Mouse (Mus musculus) liver, embryonic 14.5 days (tissue): Measurements from ENCODE around the gene Acoxl. TPM values are rescaled to one million over a fixed set of nuclear protein-coding genes. Genes with fewer than 3 reads are reported as not detected.
A peak's percentile ranks its signal among the peaks of the same experiment; 100 is the strongest.

Experiments used
- ATAC-seq: fragments of 200-750 bp; cut with Nextera tagmentation; 2 replicates; pipeline ENCODE4 v1.8.0; 2017; ENCODE audit warnings: moderate number of reproducible peaks, mild to moderate bottlenecking, moderate library complexity; ENCODE audit not compliant: insufficient read depth
- DNase-seq, 3 experiments: peaks; one replicate each; pipeline ENCODE4 v3.0.0-alpha.2; 2012 to 2013; ENCODE audit warnings: low read depth in 3 of 3, low spot score in 3 of 3
- H3K27ac ChIP-seq: fragments of 300-500 bp; sonication (generic); 2 replicates; pipeline ENCODE4 v1.5.1; 2014; ENCODE audit warnings: moderate library complexity, mild to moderate bottlenecking, control low read depth, inconsistent platforms
- H3K27me3 ChIP-seq: fragments of 300-500 bp; sonication (generic); 2 replicates; pipeline ENCODE4 v1.6.1; 2014; ENCODE audit warnings: mild to moderate bottlenecking, low read length, moderate library complexity; ENCODE audit not compliant: control insufficient read depth, insufficient read depth
- H3K36me3 ChIP-seq: fragments of 300-500 bp; sonication (generic); replicated peaks from 2 replicates; pipeline ENCODE4 v1.6.1; 2014; ENCODE audit warnings: low read depth; ENCODE audit not compliant: control insufficient read depth, insufficient read depth
- H3K4me1 ChIP-seq, 2 experiments: fragments of 200-500 bp in 1 of 2; fragments of 300-500 bp in 1 of 2; sonication (generic) in 1 of 2; replicated peaks; 2 replicates each; pipeline ENCODE4 v1.6.1; 2012 to 2014; ENCODE audit warnings: antibody characterized with exemption in 1 of 2, inconsistent platforms in 1 of 2, low read length in 1 of 2; ENCODE audit not compliant: control insufficient read depth in 2 of 2, insufficient read depth in 2 of 2
- H3K4me2 ChIP-seq: fragments of 300-500 bp; sonication (generic); 2 replicates; pipeline ENCODE4 v1.6.1; 2014; ENCODE audit warnings: low read depth, mild to moderate bottlenecking, control low read depth, moderate library complexity
- H3K4me3 ChIP-seq, 2 experiments: fragments of 200-500 bp in 1 of 2; fragments of 300-500 bp in 1 of 2; sonication (generic) in 1 of 2; 2 replicates each; pipeline ENCODE4 v1.5.1; 2012 to 2014; ENCODE audit warnings: low read depth in 2 of 2, low read length in 2 of 2, mild to moderate bottlenecking in 2 of 2, control low read depth in 1 of 2, inconsistent platforms in 1 of 2, moderate library complexity in 1 of 2; ENCODE audit not compliant: insufficient read depth in 1 of 2
- H3K9ac ChIP-seq: fragments of 300-500 bp; sonication (generic); replicated peaks from 2 replicates; pipeline ENCODE4 v1.6.1; 2014; ENCODE audit warnings: mild to moderate bottlenecking, control low read depth, moderate library complexity
- H3K9me3 ChIP-seq: fragments of 300-500 bp; sonication (generic); 2 replicates; pipeline ENCODE4 v1.6.1; 2016; ENCODE audit warnings: low read length, mixed read lengths; ENCODE audit not compliant: control insufficient read depth
- CTCF ChIP-seq: IDR thresholded peaks from 2 replicates; pipeline ENCODE4 v1.5.1; 2016; ENCODE audit warnings: antibody characterized with exemption, low read depth, control low read depth
- EP300 ChIP-seq: IDR thresholded peaks from 2 replicates; pipeline ENCODE4 v1.6.1; 2016; ENCODE audit warnings: antibody characterized with exemption, low read depth
- WGBS: fragments of 180-500 bp; shearing (Covaris S2); extraction: QIAGEN DNeasy Blood & Tissue Kit; methylation state at CpG from one replicate; pipeline ENCODE4 v1.1.7; 2014; ENCODE audit not compliant: insufficient replicate concordance; 5-methylcytosine and 5-hydroxymethylcytosine counted together
- polyA plus RNA-seq, 2 experiments: library from polyadenylated mRNA; depleted of rRNA in 1 of 2; stranded (reverse) in 1 of 2; unstranded in 1 of 2; fragments of >200 nt; fragmentation: Nextera tagmentation in 1 of 2; extraction: Ambion mirVana in 1 of 2; gene quantifications; 2 replicates each; pipeline versions ENCODE4 v1.2.1 to v1.2.3; 2012 to 2014

Gene Acoxl
- polyA plus RNA-seq, 2 experiments, result not detected

DNA sequence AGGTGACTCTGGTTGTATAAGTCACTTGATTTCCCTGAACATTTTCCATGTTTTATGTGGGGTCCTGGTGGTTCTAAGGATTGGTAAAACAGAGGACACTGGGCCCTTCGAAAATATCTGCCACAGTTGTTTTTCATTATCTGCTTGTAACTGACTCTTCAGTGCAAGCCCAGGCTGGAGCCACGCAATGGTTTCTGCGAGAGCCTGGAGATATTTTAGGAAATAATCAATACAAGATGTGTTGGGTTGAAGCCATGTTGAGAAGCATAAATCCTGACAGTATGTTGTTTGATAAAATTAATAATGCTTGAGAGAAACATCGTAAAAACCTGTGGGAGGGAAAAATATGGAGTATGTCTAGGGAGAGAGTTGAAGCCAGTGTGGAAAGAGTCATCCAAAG, 25.7 kb downstream of the Acoxl start:
- DNase-seq (no peak), ATAC-seq (no peak)
- no peaks in the 10 kb centered on the region for H3K27me3 ChIP-seq
- no peaks in the 10 kb centered on the region for H3K9me3 ChIP-seq
- no peaks in the 10 kb centered on the region for H3K4me1 ChIP-seq
- TF ChIP-seq CTCF (no peak), EP300 (no peak)
- 53% methylated on average over 4 of the region's 4 CpGs for WGBS
- H3K4me2 ChIP-seq, result no peak overlapping the region
- no peak overlapping the region for H3K27ac ChIP-seq
- H3K36me3 ChIP-seq, result no peaks in the 10 kb centered on the region
- H3K9ac ChIP-seq, result no peak overlapping the region
- no peak overlapping the region for H3K4me3 ChIP-seq

DNA sequence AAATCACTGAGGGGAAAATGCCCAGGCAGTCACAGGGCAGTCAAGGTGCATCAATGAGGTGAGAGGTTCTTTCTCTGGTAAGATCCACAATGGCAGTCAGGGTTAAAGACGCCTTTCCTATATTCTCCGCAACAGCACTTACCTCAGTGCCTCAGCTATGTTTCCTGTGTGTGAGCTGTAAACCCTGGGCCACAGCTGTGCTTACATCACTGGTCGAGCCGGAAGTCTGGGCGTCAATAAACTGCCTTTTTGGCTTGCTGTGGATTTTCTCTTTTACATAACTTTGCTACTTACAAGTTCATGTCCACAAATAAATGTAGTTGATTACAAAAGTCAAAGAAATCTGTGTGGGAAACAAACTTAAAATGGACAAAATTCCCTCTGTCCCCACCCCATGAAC, 42.4 kb downstream of the Acoxl start:
- DNase-seq, result no peak
- H3K4me2 ChIP-seq, result no peak overlapping the region
- whole genome bisulfite sequencing, result 45% methylated on average over 5 of the region's 5 CpGs

DNA sequence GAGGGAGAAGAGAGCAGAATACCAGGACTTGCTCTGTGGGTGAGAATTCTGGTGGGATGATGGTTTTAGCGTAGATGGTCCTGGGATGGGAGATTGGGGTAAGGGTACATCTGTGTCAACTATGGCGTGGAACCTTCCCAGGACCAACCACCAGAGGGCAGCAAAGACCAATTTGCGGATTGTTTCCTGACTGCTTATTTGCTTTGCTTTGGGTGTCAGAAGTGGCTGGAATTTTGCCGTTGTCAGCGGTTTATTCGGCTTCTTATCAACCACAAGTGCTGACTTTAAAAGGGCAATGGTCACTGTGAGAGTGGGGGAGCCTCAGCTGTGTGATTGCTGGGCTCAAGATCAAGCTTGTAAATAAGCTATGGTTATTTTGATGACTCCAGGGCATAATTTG, 50.8 kb downstream of the Acoxl start:
- H3K27me3 ChIP-seq, result no peaks in the 10 kb centered on the region
- TF ChIP-seq EP300 (no peak), CTCF (peak; percentile 91)
- H3K4me2 ChIP-seq, result no peak overlapping the region
- peak; percentile 7 to 43 (median 43) for DNase-seq
- H3K27ac ChIP-seq, result no peak overlapping the region
- no peak overlapping the region for H3K4me3 ChIP-seq
- no peak overlapping the region for H3K9ac ChIP-seq
- WGBS, result 4% methylated on average over 6 of the region's 6 CpGs
- H3K36me3 ChIP-seq, result no peaks in the 10 kb centered on the region
- no peak for ATAC-seq
- H3K4me1 ChIP-seq, result no peaks in the 10 kb centered on the region
- no peaks in the 10 kb centered on the region for H3K9me3 ChIP-seq

More for the DNA sequence above, 42.4 kb downstream of the Acoxl start:
- Histone ChIP-seq H3K27me3 (no peaks in the 10 kb centered on the region), H3K4me1 (no peaks in the 10 kb centered on the region), H3K4me3 (no peak overlapping the region), H3K27ac (no peak overlapping the region), H3K36me3 (no peaks in the 10 kb centered on the region), H3K9ac (no peak overlapping the region), H3K9me3 (no peaks in the 10 kb centered on the region)
- TF ChIP-seq EP300 (no peak), CTCF (no peak)
- no peak for ATAC-seq

DNA sequence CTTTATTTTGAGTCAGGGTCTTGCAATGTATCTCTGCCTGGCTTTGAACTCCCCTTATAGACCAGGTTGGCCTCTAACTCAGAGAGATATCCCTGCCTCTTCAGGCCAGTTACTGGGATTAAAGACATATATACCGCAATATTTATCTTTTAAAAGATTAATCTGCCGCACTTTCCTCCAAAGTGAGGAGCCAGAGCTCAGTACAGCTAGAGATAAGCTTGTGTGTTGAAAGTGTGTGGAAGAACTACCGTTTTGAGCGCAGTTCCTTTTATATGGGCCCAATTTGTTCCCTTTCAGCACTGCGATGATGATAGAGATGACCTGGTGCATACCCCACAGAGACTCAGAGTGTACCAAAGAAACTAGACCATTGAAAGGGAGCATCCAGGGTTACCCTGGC, 51.3 kb downstream of the Acoxl start:
- Histone ChIP-seq H3K4me1 (no peaks in the 10 kb centered on the region), H3K27me3 (no peaks in the 10 kb centered on the region), H3K36me3 (no peaks in the 10 kb centered on the region), H3K9ac (no peak overlapping the region), H3K4me2 (no peak overlapping the region), H3K27ac (no peak overlapping the region), H3K9me3 (no peaks in the 10 kb centered on the region), H3K4me3 (no peak overlapping the region)
- no peak for ATAC-seq
- no peak for DNase-seq
- 58% methylated on average over 5 of the region's 5 CpGs for WGBS
- TF ChIP-seq CTCF, result no peak
- no peak for TF ChIP-seq EP300

DNA sequence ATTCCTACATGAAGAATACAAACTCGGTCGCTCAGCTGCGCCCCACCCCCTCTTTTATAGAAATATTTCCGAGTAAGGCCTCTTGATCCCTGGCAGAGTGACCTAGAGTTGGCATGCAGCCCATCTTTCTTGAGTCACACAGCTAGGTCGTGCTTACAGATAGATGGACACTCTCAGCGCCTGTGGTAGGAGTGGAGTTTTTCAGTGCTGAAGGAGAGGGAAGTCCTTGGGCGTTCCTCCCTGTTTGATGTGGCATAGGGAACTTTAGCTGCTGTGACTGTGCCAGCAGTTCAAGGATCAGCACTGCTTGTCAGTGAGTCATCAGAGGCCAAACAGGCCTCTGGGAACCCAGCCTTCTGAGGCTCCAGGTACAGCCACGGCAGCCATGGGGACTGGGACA, 51.9 kb downstream of the Acoxl start:
- no peak overlapping the region for H3K9ac ChIP-seq
- no peak overlapping the region for H3K4me2 ChIP-seq
- H3K36me3 ChIP-seq, result no peaks in the 10 kb centered on the region
- no peak overlapping the region for H3K4me3 ChIP-seq
- WGBS, result 59% methylated on average over 8 of the region's 8 CpGs
- TF ChIP-seq CTCF (no peak), EP300 (no peak)
- no peaks in the 10 kb centered on the region for H3K27me3 ChIP-seq
- H3K9me3 ChIP-seq, result no peaks in the 10 kb centered on the region
- no peak for DNase-seq
- no peaks in the 10 kb centered on the region for H3K4me1 ChIP-seq
- no peak for ATAC-seq
- H3K27ac ChIP-seq, result no peak overlapping the region

DNA sequence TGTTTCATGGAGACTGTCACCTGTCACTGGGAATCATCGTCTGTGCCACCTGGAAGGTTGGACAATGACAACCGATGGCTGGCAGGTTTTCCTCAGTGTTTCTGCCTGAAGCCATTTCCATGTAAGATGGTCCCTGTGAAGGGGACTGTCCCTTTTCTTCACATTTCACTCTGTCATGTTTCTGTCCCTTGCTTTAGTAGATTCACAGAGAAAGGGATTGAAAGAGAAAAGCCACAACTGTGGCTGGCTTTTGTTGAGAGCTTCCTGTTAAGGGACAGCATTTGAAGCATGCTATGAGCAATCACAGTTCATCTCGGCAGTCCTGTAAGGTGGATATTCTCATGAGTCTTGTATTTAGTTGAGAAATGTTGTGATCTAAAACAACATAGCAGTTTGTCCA, 52.4 kb downstream of the Acoxl start:
- DNase-seq (no peak), ATAC-seq (no peak)
- no peaks in the 10 kb centered on the region for H3K27me3 ChIP-seq
- H3K27ac ChIP-seq, result no peak overlapping the region
- 72% methylated on average over 3 of the region's 3 CpGs for WGBS
- no peak overlapping the region for H3K4me3 ChIP-seq
- no peaks in the 10 kb centered on the region for H3K9me3 ChIP-seq
- no peak for TF ChIP-seq EP300
- TF ChIP-seq CTCF, result no peak
- no peak overlapping the region for H3K9ac ChIP-seq
- H3K36me3 ChIP-seq, result no peaks in the 10 kb centered on the region
- H3K4me1 ChIP-seq, result no peaks in the 10 kb centered on the region
- no peak overlapping the region for H3K4me2 ChIP-seq
